Mouse (Mus musculus): ENCODE data around the gene Lyve1.

The Lyve1 gene

GRCm38 (mm10) chr7:110854519-110854918 is 8.5 kb downstream of the Lyve1 start:
- CTCF ChIA-PET = no interaction called here

DNA sequence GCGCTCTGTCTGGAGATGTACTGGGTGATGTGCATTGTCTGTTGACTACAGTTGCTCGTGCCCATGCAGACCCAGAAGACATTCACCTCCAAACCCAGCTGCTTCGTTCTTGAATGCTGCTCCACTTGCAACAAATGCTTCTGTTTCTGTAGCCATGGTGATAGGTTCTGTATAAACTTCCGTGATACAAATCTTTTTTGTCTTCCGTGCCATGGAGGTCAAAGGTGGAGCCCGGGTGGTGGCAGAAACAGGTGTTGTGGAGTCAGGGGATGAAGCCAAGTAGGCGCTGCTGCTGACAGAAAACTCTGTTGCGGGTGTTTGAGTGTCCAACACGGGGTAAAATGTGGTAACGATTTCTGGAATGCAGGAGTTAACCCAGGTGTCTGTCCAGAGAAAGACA is 9.4 kb downstream of the Lyve1 start:
- CTCF ChIA-PET = no interaction called here

GRCm38 (mm10) chr7:110851541-110852203 is 11.4 kb downstream of the Lyve1 start:
- CTCF ChIA-PET = no interaction called here

- CTCF ChIA-PET = no interaction called here
Measured at GRCm38 (mm10) chr7:110848371-110848770, 14.7 kb downstream of the Lyve1 start.

- CTCF ChIA-PET = interaction anchor here (0.7 kb wide), 1 partner anchor 184 kb away, joined by 7 read pairs; no protein-coding TSS in a partner anchor
Measured at GRCm38 (mm10) chr7:110847321-110847720, 15.7 kb downstream of the Lyve1 start.

GRCm38 (mm10) chr7:110843916-110844874 is 18.8 kb downstream of the Lyve1 start, which contains the start of gene Rnf141:
TSS of gene Rnf141 (minus strand) at chr7:110844457.
- CTCF ChIA-PET = no interaction called here

DNA sequence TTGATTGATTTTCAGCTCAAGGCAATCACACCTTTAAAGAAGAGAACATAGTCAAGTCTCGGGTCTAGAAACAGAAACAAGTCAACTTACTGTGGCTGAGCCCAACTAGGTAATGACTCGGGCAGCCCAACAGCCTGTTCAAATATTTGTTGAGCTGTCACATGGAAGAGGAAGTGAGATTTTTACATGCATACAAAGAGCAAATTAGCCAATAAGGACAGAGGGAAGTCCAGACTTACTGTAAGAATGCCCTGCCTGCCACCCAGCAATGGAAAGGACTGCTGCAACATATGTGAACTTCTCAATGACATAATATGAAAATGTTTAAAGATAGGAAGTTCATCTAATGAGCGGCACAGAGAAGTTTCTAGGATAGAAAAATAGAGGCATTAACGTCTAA is 22.7 kb downstream of the Lyve1 start:
- CTCF ChIA-PET = interaction anchor here (0.7 kb wide), 1 partner anchor 102 kb away, joined by 3 read pairs; no protein-coding TSS in a partner anchor

- CTCF ChIA-PET = no interaction called here
Measured at GRCm38 (mm10) chr7:110834522-110834921, 28.5 kb downstream of the Lyve1 start.

GRCm38 (mm10) chr7:110834018-110834417 is 29.0 kb downstream of the Lyve1 start:
- CTCF ChIA-PET = no interaction called here

DNA sequence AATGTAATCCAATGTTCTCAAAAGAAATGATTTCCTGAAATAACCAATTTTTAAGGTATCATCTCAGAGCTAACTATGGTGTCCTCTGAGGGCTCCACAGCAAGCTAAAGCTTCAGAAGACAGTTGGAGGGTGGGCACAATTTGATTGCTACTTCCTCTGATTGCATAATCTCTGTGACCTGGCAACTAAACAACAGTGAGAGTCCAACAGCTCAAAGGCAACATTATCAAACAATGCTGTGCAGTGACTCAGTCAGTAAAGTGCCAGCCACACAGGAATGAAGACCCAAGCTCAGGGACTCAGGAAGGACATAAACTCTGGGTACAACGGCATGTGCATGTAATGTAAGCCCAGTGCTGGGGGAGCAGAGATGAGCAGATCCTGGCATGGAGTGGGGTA is 30.0 kb downstream of the Lyve1 start:
- CTCF ChIA-PET = no interaction called here

DNA sequence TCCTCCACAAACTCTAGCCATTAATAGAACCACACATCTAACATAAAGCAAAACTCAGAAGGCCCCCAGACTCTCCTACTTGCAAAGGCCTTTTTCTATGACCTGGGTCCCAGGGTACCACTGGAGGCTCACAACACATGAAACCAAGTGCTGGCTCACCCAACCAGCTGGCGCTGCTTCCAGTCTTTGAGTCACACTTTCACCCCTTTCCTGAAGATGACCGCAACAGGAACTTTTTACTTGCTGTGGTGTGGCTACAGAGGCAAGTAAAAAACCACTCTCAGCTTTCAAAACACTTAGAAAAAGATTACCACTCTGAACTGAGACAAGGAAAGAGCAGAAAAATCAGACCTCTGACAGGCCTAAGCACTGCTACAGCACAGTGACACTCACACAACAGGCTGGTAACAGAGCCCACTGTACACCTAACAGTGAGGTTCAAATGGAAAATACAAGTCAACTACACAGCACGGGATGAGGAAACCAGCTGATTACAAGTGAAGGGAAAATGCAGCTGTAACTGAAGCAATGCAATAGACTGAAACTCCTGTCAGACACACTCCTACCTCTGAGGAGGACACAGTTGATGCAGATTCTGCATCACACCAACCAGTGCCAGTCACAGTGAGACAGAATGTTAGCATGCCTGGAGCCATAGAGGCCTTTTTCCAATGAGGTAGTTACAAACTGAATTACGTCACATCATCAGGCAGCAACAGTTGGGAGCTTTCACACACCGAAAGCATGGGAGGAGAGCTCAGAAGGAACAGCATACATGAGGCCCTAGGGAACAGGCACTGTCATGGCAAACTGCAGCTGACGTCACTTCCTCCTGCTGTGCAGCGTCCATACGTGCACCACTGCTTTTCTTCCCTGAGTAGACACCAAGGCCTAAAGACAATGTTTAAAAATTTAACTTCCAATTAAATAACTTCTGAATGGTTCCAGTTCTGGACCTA is 38.8 kb downstream of the Lyve1 start:
- CTCF ChIA-PET = no interaction called here

DNA sequence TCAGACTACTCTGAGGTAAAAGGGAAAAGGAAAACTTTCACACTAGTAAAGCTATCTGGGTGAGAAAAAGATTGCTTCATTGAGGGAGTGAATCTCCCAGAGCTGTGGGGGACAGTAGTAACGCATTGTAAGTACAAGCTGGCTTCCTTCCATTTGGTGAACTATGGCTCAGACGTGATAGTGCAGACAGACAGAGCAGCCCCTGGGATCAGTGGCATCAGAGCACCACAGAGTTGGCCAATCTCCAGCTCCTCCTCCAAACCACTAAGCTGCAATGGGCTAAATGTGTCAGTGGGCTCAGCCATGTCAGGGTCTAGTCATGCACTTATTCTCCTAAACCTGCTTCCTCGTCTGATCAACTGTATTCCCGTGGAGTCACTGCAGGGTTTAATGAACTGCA is 39.4 kb downstream of the Lyve1 start:
- CTCF ChIA-PET = no interaction called here

GRCm38 (mm10) chr7:110823076-110823475 is 40.0 kb downstream of the Lyve1 start:
- CTCF ChIA-PET = no interaction called here

DNA sequence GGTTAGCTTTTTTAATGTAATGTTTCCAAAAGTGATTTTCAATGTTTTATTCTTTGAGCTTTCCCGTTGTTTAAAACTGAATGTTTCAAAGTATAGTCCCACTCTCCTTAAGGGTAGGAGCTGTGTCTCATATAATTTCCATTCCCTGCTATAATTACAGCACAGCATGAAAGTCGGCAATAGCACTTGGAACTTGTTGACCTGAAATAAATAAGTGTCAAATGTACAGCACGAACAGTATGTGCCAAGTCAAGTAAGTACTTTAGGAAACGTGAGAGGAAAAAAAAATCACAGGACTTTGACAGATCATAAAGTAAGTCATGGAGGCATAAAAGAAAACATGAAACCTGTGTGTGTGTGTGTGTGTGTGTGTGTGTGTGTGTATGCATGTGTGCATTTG is 41.0 kb downstream of the Lyve1 start:
- CTCF ChIA-PET = interaction anchor here (1.1 kb wide), 1 partner anchor 121 kb away, joined by 3 read pairs; no protein-coding TSS in a partner anchor

DNA sequence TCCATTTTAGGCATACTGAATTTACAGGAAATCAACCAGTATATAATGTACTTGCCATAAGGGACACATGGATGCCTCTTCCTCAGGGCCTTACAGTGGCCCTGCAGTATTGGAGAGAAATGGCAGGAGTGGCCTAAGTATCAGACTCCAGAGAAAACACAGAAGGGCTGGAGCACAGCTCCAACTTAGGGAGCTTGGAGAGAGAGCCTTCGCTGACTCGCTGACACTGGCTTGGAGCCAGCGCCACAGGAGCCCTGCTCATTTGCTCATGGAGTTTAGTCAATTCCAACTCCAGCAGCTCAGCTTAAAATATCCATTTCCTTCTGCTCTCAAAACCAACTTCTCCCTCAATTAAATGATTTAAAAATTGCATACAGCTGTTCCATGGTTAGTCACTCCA is 41.4 kb downstream of the Lyve1 start:
- CTCF ChIA-PET = interaction anchor here (1.1 kb wide), 1 partner anchor 121 kb away, joined by 3 read pairs; no protein-coding TSS in a partner anchor

- CTCF ChIA-PET = interaction anchor here (1.1 kb wide), 1 partner anchor 122 kb away, joined by 3 read pairs; no protein-coding TSS in a partner anchor
Measured at GRCm38 (mm10) chr7:110821068-110821467, 42.0 kb downstream of the Lyve1 start.

- CTCF ChIA-PET = no interaction called here
Measured at GRCm38 (mm10) chr7:110818787-110819350, 44.2 kb downstream of the Lyve1 start.

DNA sequence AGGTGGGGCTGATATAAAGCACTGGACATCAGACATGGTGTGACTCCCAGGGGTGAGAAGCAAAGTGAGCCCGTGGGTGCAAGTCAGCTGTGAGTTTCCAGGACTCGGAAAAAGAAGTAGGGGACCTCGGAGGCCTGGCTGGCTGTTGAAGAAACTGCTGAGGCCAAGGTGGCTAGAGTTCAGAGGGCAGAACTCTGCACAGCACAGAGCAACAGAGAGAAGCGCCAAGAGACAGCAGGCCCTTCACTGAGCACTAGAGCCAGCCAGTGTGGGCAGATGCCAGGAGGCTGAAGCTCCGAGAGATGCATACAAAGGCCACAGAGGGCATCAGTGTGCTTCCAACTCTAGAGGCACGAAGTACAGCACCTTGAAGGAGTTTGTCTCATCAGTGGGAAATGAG is 44.8 kb downstream of the Lyve1 start:
- CTCF ChIA-PET = interaction anchor here (0.7 kb wide), 1 partner anchor 200 kb away, joined by 3 read pairs; no protein-coding TSS in a partner anchor

DNA sequence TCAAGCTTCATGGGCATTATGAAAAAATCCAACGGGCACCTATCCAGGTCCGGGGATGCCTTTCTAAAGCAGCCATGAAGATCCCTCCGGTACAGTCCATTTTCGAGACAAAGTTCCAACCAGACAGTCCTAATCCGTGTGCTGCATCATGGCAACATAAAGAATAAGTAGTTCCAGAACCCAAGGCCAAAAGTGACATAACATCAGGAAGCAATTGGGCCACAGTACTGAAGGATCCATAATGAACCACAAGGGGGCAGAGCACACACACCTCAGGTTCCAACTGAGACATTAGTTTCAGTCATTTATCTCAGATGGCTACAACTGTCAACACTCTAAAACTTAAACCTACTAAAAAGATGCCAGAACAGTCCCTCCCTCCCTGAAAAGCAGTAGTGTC is 47.0 kb downstream of the Lyve1 start:
- CTCF ChIA-PET = no interaction called here

DNA sequence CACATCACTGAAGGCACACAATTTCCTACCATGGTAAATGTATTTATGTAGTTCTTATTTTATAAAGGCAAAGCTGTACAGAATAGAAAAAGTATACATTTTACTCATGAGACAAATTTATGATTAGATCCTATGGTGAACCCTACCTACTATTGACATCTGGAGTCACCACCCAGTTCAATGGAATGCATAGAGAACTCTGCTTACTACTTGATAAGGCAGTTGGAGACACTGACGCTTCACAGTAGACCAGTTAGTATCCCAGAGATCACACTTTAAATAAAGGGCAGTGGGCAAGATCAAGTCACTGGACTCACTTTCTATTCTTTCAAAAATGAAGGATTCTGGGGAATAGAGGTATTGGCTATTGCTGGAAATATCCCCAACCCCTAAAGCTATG is 49.1 kb downstream of the Lyve1 start:
- CTCF ChIA-PET = no interaction called here

GRCm38 (mm10) chr7:110811529-110811928 is 51.5 kb downstream of the Lyve1 start:
- CTCF ChIA-PET = no interaction called here
